Mouse (Mus musculus) liver, embryonic 11.5 days (tissue): Measurements from ENCODE around the gene Ralgps1. TPM values are rescaled to one million over a fixed set of nuclear protein-coding genes. Genes with fewer than 3 reads are reported as not detected.

Experiments
- ATAC-seq: fragments of 200-750 bp; cut with Nextera tagmentation; replicated peaks from 2 replicates; pipeline ENCODE4 v1.8.0; 2017; ENCODE audit warnings: moderate number of reproducible peaks, mild to moderate bottlenecking, moderate TSS enrichment, moderate library complexity; ENCODE audit not compliant: low FRiP score
- DNase-seq: peaks from one replicate; pipeline ENCODE4 v3.0.0-alpha.2; 2017; ENCODE audit warnings: low spot score
- H3K27ac ChIP-seq: fragments of 300-500 bp; sonication (generic); 2 replicates; pipeline ENCODE4 v1.5.1; 2014; ENCODE audit warnings: mild to moderate bottlenecking, low read depth, low read length, control low read depth
- H3K27me3 ChIP-seq: fragments of 300-500 bp; sonication (generic); replicated peaks from 2 replicates; pipeline ENCODE4 v1.6.1; 2014; ENCODE audit warnings: low read length, mixed read lengths; ENCODE audit not compliant: control insufficient read depth, insufficient read depth
- H3K36me3 ChIP-seq: fragments of 300-500 bp; sonication (generic); 2 replicates; pipeline ENCODE4 v1.6.1; 2014; ENCODE audit warnings: mild to moderate bottlenecking, low read length, moderate library complexity, mixed read lengths; ENCODE audit not compliant: control insufficient read depth, insufficient read depth
- H3K4me1 ChIP-seq: fragments of 300-500 bp; sonication (generic); replicated peaks from 2 replicates; pipeline ENCODE4 v1.6.1; 2014; ENCODE audit warnings: low read length, mixed read lengths; ENCODE audit not compliant: control insufficient read depth, insufficient read depth
- H3K4me2 ChIP-seq: fragments of 300-500 bp; sonication (generic); 2 replicates; pipeline ENCODE4 v1.6.1; 2014; ENCODE audit warnings: mild to moderate bottlenecking, control low read depth, moderate library complexity
- H3K4me3 ChIP-seq: fragments of 300-500 bp; sonication (generic); 2 replicates; pipeline ENCODE4 v1.5.1; 2014; ENCODE audit warnings: low read depth, low read length, control low read depth
- H3K9ac ChIP-seq: fragments of 300-500 bp; sonication (generic); 2 replicates; pipeline ENCODE4 v1.6.1; 2014; ENCODE audit warnings: low read depth, low read length, control low read depth
- H3K9me3 ChIP-seq: fragments of 300-500 bp; sonication (generic); 2 replicates; pipeline ENCODE4 v1.6.1; 2016; ENCODE audit warnings: low read length, inconsistent platforms, mixed read lengths; ENCODE audit not compliant: control insufficient read depth
- WGBS: fragments of 180-500 bp; shearing (Covaris S2); extraction: QIAGEN DNeasy Blood & Tissue Kit; methylation state at CpG from one replicate; pipeline ENCODE4 v1.1.7; 2014; 5-methylcytosine and 5-hydroxymethylcytosine counted together
- polyA plus RNA-seq: library from polyadenylated mRNA; unstranded; fragments of >200 nt; fragmentation: Nextera tagmentation; extraction: Ambion mirVana; gene quantifications from 2 replicates; pipeline ENCODE4 v1.2.1, GENCODE M21; 2014

The Ralgps1 gene
- polyA plus RNA-seq, 1 experiment from 2014 or later = 3.0 TPM

DNA sequence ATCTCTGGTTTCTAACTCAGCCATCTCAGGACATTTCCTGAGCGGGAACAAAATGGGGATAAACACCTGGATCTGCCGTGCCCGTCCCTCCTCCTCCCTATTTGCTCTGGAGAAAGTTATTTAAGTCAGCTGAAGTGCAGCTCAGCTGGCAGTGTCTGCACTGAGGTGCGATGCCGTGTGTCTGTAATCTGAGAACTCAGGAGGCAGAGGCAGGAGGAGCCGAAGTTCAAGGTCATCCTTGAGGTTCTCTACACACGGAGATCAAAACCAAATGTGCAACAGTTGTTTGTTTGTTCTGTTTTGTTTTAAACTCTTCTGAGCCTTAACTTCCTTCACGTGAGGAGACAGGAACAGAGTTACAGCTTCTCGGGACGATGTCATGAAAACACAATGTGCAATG is 140.6 kb downstream of the Ralgps1 start:
- no peak for DNase-seq
- no peaks in the 10 kb centered on the region for H3K9me3 ChIP-seq
- no peak for ATAC-seq
- H3K4me1 ChIP-seq = no peaks in the 10 kb centered on the region
- no peak overlapping the region for H3K4me2 ChIP-seq
- WGBS = 72% methylated on average over 10 of the region's 10 CpGs
- H3K27ac ChIP-seq = no peak overlapping the region
- H3K36me3 ChIP-seq = no peaks in the 10 kb centered on the region
- no peak overlapping the region for H3K9ac ChIP-seq
- H3K27me3 ChIP-seq = no peaks in the 10 kb centered on the region
- no peak overlapping the region for H3K4me3 ChIP-seq

DNA sequence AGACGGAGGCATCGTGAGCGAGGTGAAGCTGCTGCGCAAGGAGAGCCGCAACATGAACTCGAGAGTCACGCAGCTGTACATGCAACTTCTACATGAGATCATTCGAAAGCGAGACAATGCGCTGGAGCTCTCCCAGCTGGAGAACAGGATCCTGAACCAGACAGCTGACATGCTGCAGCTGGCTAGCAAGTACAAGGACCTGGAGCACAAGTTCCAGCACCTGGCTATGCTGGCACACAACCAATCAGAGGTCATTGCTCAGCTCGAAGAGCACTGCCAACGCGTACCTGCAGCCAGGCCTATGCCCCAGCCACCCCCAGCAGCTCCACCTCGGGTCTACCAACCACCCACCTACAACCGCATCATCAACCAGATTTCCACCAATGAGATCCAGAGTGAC is 142.7 kb downstream of the Ralgps1 start:
- H3K27me3 ChIP-seq = no peaks in the 10 kb centered on the region
- H3K36me3 ChIP-seq = no peaks in the 10 kb centered on the region
- WGBS = 89% methylated on average over 15 of the region's 15 CpGs
- DNase-seq (no peak), ATAC-seq (no peak)
- H3K4me1 ChIP-seq = no peaks in the 10 kb centered on the region
- H3K9me3 ChIP-seq = no peaks in the 10 kb centered on the region
- no peak overlapping the region for H3K9ac ChIP-seq
- H3K4me3 ChIP-seq = no peak overlapping the region
- no peak overlapping the region for H3K27ac ChIP-seq
- no peak overlapping the region for H3K4me2 ChIP-seq

DNA sequence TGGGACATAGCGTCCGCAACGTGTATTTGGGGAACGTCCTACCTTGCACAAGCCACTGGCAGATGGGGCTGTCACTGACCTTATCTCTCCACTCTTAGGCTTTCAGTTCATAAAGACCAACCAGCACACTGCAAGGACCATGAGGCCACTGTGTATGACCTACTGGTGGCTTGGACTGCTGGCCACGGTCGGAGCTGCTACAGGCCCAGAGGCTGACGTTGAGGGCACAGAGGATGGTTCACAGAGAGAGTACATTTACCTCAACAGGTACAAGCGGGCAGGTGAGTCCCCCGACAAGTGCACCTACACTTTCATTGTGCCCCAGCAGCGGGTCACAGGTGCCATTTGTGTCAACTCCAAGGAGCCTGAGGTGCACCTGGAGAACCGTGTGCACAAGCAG is 143.2 kb downstream of the Ralgps1 start:
- no peak overlapping the region for H3K27ac ChIP-seq
- no peaks in the 10 kb centered on the region for H3K27me3 ChIP-seq
- H3K4me1 ChIP-seq = no peaks in the 10 kb centered on the region
- DNase-seq (no peak), ATAC-seq (no peak)
- H3K9ac ChIP-seq = no peak overlapping the region
- H3K36me3 ChIP-seq = no peaks in the 10 kb centered on the region
- H3K4me2 ChIP-seq = no peak overlapping the region
- H3K9me3 ChIP-seq = no peaks in the 10 kb centered on the region
- H3K4me3 ChIP-seq = no peak overlapping the region
- 87% methylated on average over 11 of the region's 11 CpGs for WGBS

- Histone ChIP-seq H3K4me2 (no peak overlapping the region), H3K36me3 (no peaks in the 10 kb centered on the region), H3K27ac (no peak overlapping the region), H3K9me3 (no peaks in the 10 kb centered on the region), H3K9ac (no peak overlapping the region), H3K4me1 (no peaks in the 10 kb centered on the region), H3K27me3 (no peaks in the 10 kb centered on the region), H3K4me3 (no peak overlapping the region)
- WGBS = 83% methylated on average over 7 of the region's 7 CpGs
- no peak for DNase-seq
- no peak for ATAC-seq
Measured at GRCm38 (mm10) chr2:33225921-33226320, 145.4 kb downstream of the Ralgps1 start.

DNA sequence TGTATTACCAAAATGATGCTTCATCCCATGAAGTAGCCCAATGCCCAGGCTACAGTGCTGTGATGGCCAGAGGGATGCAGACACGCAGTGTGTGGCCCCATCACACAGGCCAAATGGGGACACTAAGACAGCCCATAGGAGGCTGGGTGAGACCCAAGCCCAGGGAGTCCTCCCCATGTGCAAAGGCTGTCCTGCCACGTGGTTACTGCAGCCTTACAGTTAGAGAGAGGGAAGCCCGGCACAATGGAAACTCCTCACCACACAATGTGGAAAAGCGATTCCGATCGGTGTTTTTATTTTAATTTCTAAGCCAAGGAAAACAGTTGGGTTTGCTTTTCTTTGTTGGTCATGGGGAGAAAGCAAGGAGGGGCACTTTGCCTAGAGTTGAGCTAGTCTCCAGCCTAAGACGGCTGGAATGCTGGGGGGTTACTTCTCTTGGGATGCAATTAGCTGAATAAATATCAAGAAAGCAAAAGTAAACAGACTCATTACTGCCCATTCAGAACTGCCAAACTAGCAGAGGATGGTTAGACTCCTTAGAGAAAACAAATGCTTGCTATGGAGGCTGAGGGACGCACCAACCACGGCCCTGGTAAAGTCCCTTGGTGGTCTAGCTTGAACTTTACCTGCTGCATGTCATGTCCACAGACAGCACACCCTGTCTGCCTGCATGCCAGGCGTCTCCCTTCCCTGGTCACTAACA is 147.5 kb downstream of the Ralgps1 start:
- WGBS = 80% methylated on average over 10 of the region's 10 CpGs
- Histone ChIP-seq H3K4me1 (no peaks in the 10 kb centered on the region), H3K9me3 (no peaks in the 10 kb centered on the region), H3K27ac (no peak overlapping the region), H3K9ac (no peak overlapping the region), H3K4me3 (no peak overlapping the region), H3K36me3 (no peaks in the 10 kb centered on the region), H3K27me3 (no peaks in the 10 kb centered on the region), H3K4me2 (no peak overlapping the region)
- ATAC-seq (no peak), DNase-seq (no peak)

DNA sequence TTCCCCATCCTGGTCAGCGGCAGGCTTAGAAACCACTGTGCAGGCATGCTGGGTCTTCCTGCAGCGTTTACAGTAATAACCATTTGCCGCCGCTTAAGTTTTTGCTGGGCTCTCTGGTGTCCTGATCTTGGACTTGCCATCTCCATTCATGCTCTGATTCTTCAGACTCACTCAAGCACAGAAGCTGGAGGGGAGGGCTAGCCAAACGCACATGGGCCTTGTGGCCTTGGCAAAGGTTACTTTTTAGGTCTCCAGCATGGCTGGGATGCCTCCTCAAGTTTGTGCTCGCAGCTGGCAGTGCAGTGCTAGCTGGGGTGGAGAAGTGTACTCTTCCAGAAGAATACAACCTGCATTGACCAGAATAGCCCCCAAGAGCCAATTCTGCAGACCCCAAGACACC is 148.8 kb downstream of the Ralgps1 start:
- DNase-seq (no peak), ATAC-seq (no peak)
- Histone ChIP-seq H3K27me3 (no peaks in the 10 kb centered on the region), H3K9ac (no peak overlapping the region), H3K4me2 (no peak overlapping the region), H3K27ac (no peak overlapping the region), H3K4me3 (no peak overlapping the region), H3K9me3 (no peaks in the 10 kb centered on the region), H3K4me1 (peaks cover 1% of the 10 kb centered on the region; the same call in 1 of the 2 replicates), H3K36me3 (no peaks in the 10 kb centered on the region)
- 84% methylated on average over 6 of the region's 6 CpGs for WGBS

DNA sequence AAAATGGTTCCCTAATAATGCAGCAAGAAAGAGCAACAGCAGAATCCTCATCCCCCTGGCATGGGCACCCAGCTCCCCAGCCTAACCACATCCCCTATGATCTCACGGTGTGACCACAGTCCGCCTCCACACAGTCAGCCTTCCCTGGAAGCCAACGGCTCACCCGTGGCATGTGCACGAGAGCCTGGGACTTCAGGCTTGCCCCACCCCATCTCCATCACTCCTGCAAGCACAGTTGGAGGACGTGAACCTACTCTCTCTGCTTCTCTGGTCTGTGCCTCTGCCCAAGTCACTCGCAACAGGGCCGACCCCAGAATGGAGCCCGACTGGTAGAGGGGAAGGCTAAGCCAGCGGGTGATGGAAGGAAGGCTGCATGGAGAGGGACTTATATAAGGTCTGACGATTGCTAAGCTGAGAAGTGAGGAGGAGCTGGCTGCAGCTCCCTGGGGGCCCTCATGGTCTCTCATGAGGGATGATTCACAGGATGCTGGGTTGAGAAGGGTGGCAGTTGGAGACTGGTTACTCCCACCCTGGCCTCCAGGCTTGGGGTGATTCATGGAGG is 149.9 kb downstream of the Ralgps1 start:
- Histone ChIP-seq H3K9me3 (no peaks in the 10 kb centered on the region), H3K4me2 (no peak overlapping the region), H3K27ac (no peak overlapping the region), H3K4me1 (peaks cover 10% of the 10 kb centered on the region), H3K4me3 (no peak overlapping the region), H3K27me3 (no peaks in the 10 kb centered on the region), H3K36me3 (no peaks in the 10 kb centered on the region), H3K9ac (no peak overlapping the region)
- DNase-seq (no peak), ATAC-seq (no peak)
- 70% methylated on average over 11 of the region's 11 CpGs for WGBS

DNA sequence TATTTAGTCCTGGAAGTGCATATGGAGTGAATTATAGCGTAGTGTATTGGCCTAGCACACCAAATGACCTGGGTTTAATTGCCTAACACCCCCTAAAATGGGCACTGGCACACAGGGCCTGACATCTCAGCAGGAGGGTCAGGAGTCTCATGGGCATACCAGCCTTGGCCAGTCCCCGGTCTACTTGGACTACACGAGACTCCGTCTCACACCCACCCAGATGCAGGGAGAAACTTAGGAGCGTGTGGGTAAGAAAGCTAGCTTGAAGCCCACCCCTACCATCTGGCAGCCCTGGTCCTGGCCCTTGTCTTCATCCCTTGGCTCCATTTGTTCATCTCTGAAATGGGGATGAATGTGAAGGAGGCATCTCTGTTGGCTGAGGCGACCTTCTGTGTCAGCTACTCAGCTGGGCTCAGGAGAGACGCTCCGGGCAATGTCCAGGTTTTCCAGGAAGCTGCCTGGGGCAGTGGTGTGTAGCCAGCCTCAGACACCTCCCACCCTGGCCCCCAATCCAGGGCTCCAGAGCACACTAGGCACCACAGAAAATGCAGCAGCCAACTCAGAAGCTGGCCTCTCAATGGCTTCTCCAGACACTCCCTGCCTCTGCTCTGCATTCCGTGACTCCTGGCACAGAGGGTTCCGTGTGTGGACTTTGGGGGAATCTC is 150.5 kb downstream of the Ralgps1 start:
- peaks cover 12% of the 10 kb centered on the region for H3K4me1 ChIP-seq
- ATAC-seq = no peak
- no peak overlapping the region for H3K27ac ChIP-seq
- H3K9ac ChIP-seq = no peak overlapping the region
- H3K4me3 ChIP-seq = no peak overlapping the region
- H3K27me3 ChIP-seq = no peaks in the 10 kb centered on the region
- H3K9me3 ChIP-seq = no peaks in the 10 kb centered on the region
- DNase-seq = no peak
- WGBS = 81% methylated on average over 10 of the region's 10 CpGs
- no peak overlapping the region for H3K4me2 ChIP-seq
- no peaks in the 10 kb centered on the region for H3K36me3 ChIP-seq

DNA sequence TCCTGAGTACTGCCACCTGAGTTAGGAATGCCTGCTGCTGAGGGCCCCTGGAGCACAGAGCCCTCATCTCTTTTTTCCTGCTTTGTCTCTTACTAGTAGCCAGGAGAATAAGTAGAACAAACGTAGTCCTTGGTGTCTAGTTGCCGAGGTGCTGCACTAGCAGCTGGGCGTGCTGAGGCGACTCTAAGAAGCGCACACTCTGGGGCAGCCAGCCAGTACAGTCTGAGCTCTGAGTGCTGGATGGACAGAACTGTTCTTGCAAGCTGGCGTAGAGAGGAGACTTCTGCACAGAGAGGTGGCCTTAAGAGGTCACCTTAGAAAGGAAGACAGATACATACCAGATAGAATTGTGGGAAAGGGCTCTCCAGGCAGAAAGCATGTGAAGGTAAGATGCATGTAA is 151.0 kb downstream of the Ralgps1 start:
- ATAC-seq (no peak), DNase-seq (no peak)
- Histone ChIP-seq H3K36me3 (no peaks in the 10 kb centered on the region), H3K9ac (no peak overlapping the region), H3K4me2 (no peak overlapping the region), H3K4me3 (no peak overlapping the region), H3K4me1 (peaks cover 18% of the 10 kb centered on the region), H3K9me3 (no peaks in the 10 kb centered on the region), H3K27ac (no peak overlapping the region), H3K27me3 (no peaks in the 10 kb centered on the region)
- WGBS = 79% methylated on average over 6 of the region's 6 CpGs
